Mouse (Mus musculus) liver, adult 2 months (tissue): ENCODE measurements at regions not wholly inside any gene's neighbourhood (a gene's known extent, or its start where the extent isn't known, plus 50 kb on each side); places are given as distances from the start of the nearest gene placed in this dataset.

Experiments
- CTCF ChIP-seq: fragments of 200-500 bp; IDR thresholded peaks from 2 replicates; pipeline ENCODE4 v1.5.1; 2011; ENCODE audit warnings: low read depth, low read length, control low read depth
- POLR2A ChIP-seq: fragments of 200-500 bp; IDR thresholded peaks from 2 replicates; pipeline ENCODE4 v1.6.1; 2011; ENCODE audit warnings: low read length, control low read depth; ENCODE audit not compliant: insufficient read depth; ENCODE audit errors: extremely low read depth

GRCm38 (mm10) chr13:10799351-10799913 is 438.8 kb upstream of the Chrm3 start:
- no peak for TF ChIP-seq CTCF
- no peak for TF ChIP-seq POLR2A
